Mouse (Mus musculus): ENCODE results near the gene Samt3. TPM values are rescaled to one million over a fixed set of nuclear protein-coding genes. Genes with fewer than 3 reads are reported as not detected.

Samt3 gene
- total RNA-seq (2015) (not detected in 2 replicates), total RNA-seq (2017) (not detected in 2 replicates)

GRCm38 (mm10) chrX:86043899-86044298 lies at the start of gene Samt3:
Samt3 (plus strand) TSS chrX:86044199.
- ATAC-seq (replicated peaks; ENCODE audit: poor library complexity), result no peak

GRCm38 (mm10) chrX:86016591-86016990 lies 27.4 kb upstream of the Samt3 start:
- ATAC-seq (replicated peaks; ENCODE audit: poor library complexity), result no peak

GRCm38 (mm10) chrX:86088672-86089071 lies 44.7 kb downstream of the Samt3 start:
- no peak for ATAC-seq (replicated peaks; ENCODE audit: poor library complexity)

Other genes with a start within 250 kb of the Samt3 start
- 10.1 and 13.4 TPM in 2 replicates for gene 5430427O19Rik, start 173.8 kb upstream of the Samt3 start, total RNA-seq (2015)
- gene 5430427O19Rik, start 173.8 kb upstream of the Samt3 start, total RNA-seq (2017), result 12.3 and 14.0 TPM in 2 replicates
- not detected in 2 replicates for gene Nr0b1, start 147.6 kb downstream of the Samt3 start, total RNA-seq (2015)
- gene Nr0b1, start 147.6 kb downstream of the Samt3 start, total RNA-seq (2017), result not detected in 2 replicates

All from megakaryocyte progenitor cell, adult 5-6 weeks (primary cell).